Mouse (Mus musculus) embryonic facial prominence, embryonic 14.5 days (tissue): ENCODE measurements at regions not wholly inside any gene's neighbourhood (a gene's known extent, or its start where the extent isn't known, plus 50 kb on each side); places are given as distances from the start of the nearest gene placed in this dataset.

Experiments used
- ATAC-seq: fragments of 200-750 bp; cut with Nextera tagmentation; 2 replicates; pipeline ENCODE4 v1.8.0; 2017; ENCODE audit warnings: low read depth, moderate number of reproducible peaks, moderate TSS enrichment
- DNase-seq: peaks from one replicate; pipeline ENCODE4 v3.0.0-alpha.2; 2015; ENCODE audit warnings: low spot score
- H3K27ac ChIP-seq: fragments of 300-500 bp; sonication (generic); replicated peaks from 2 replicates; pipeline ENCODE4 v1.5.1; 2014; ENCODE audit warnings: low read depth, mild to moderate bottlenecking, low read length, moderate library complexity
- H3K27me3 ChIP-seq: fragments of 300-500 bp; sonication (generic); replicated peaks from 2 replicates; pipeline ENCODE4 v1.6.1; 2014; ENCODE audit warnings: low read length; ENCODE audit not compliant: control insufficient read depth, insufficient read depth
- H3K36me3 ChIP-seq: fragments of 300-500 bp; sonication (generic); 2 replicates; pipeline ENCODE4 v1.6.1; 2014; ENCODE audit warnings: low read length, mixed read lengths; ENCODE audit not compliant: control insufficient read depth, insufficient read depth
- H3K4me1 ChIP-seq: fragments of 300-500 bp; sonication (generic); 2 replicates; pipeline ENCODE4 v1.6.1; 2014; ENCODE audit warnings: antibody characterized with exemption, low read length; ENCODE audit not compliant: control insufficient read depth, insufficient read depth
- H3K4me2 ChIP-seq: fragments of 300-500 bp; sonication (generic); 2 replicates; pipeline ENCODE4 v1.6.1; 2014; ENCODE audit warnings: low read depth, mild to moderate bottlenecking, low read length, moderate library complexity, mixed read lengths
- H3K4me3 ChIP-seq: fragments of 300-500 bp; sonication (generic); 2 replicates; pipeline ENCODE4 v1.5.1; 2014; ENCODE audit warnings: low read depth, mild to moderate bottlenecking, low read length
- H3K9ac ChIP-seq: fragments of 300-500 bp; sonication (generic); 2 replicates; pipeline ENCODE4 v1.6.1; 2014; ENCODE audit warnings: low read depth, mild to moderate bottlenecking, low read length, moderate library complexity, mixed read lengths
- H3K9me3 ChIP-seq: fragments of 300-500 bp; sonication (generic); 2 replicates; pipeline ENCODE4 v1.6.1; 2016; ENCODE audit warnings: low read length; ENCODE audit not compliant: control insufficient read depth
- WGBS: fragments of 180-500 bp; shearing (Covaris S2); extraction: QIAGEN DNeasy Blood & Tissue Kit; methylation state at CpG from one replicate; pipeline ENCODE4 v1.1.7; 2014; 5-methylcytosine and 5-hydroxymethylcytosine counted together

DNA sequence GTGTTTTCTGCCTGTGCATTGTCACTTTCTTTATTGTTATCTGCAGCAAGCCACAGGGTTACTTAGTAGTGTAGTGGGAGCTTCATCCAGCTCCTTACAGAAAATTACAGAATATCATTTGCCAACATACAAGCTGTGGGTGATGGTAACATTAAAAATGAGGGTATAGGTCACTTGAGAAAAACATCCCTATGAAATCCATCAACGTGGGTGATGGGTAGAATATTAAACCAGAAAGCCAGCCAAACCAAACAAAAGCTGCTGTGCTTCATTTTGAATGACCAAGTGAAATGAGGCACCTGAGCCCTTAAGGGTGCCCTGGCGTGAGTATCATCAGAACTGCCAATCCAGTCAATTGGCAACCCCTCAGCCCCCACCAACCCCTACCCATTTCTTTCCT, 58.1 kb upstream of the Slc7a14 start:
- DNase-seq, result no peak
- 71% methylated on average over 2 of the region's 2 CpGs for WGBS
- H3K9ac ChIP-seq, result no peak overlapping the region
- no peaks in the 10 kb centered on the region for H3K4me1 ChIP-seq
- no peaks in the 10 kb centered on the region for H3K27me3 ChIP-seq
- no peak overlapping the region for H3K4me2 ChIP-seq
- H3K4me3 ChIP-seq, result no peak overlapping the region
- ATAC-seq, result no peak
- H3K36me3 ChIP-seq, result no peaks in the 10 kb centered on the region
- H3K9me3 ChIP-seq, result no peaks in the 10 kb centered on the region
- no peak overlapping the region for H3K27ac ChIP-seq
